Mouse (Mus musculus): Measurements from ENCODE around the gene Ptpru. TPM values are rescaled to one million over a fixed set of nuclear protein-coding genes. Genes with fewer than 3 reads are reported as not detected.
A peak's percentile ranks its signal among the peaks of the same experiment; 100 is the strongest.

Gene Ptpru
- 1 to 10 TPM; 2.8 to 7.4 TPM for total RNA-seq (2021)

DNA sequence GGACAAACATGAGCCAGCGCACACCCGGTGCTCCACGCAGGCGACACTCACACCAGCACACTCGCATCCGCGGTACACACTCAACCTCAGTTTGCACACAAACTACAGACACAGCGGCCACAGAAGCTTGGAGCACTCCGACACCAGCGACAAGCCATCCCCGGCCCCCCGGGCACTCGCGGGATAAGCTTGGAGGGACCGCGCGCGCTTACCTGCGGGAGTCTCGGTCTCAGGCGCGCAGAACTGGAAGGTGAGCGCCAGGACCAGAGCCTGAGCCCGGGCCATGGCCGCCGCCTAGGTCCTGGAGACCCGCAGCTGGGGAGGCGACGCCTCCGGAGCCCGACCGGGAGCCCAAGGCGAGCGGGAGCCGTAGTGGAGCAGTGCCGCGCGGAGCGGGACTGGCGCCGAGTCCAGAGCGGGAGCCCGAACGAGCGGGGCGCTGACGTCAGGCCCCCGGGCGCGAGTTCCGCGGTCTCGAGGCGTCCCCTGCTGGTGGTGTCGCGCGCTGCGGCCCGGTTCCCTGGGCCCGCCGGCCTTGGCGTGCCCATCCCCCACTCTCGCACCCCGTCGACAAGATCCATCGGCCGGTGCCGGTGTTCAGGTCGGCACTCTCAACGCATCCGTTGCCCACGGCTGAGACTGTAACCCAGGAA lies at the start of gene Ptpru:
Gene Ptpru (minus strand): TSS at position 417 of the 653 bp plus-strand sequence.
- intact Hi-C loops (cut with DNase I) = loop anchor here (2.0 to 5.0 kb wide), 4 partner anchors 115 to 877 kb away; no protein-coding TSS in a partner anchor
- DNase-seq (ENCODE audit: low spot score) = peak; percentile 76

DNA sequence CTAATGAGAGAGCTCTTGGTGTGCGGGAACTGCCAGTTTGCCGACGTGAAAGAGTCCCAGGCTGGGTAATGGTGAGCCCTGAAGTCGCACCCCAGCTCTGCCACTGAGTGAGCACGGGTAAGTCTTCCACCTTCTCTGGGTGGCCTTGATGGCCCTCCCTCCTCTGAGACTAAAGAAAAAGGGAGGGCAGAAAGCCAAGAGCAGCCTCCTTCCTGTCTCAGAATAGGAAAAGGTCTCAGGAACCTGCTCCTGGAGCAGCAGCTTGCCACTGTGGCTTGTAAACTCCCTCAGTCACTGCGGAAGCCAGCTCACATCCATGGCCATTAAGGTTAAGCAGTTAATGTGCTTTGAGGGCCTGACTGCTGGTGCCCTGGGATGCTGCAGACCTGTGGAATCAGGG lies 47.3 kb upstream of the Ptpru start:
- no peak for DNase-seq (ENCODE audit: low spot score)
- intact Hi-C loops (cut with DNase I) = no loop called here

- no peak for DNase-seq (ENCODE audit: low spot score)
- intact Hi-C loops (cut with DNase I) = no loop called here
Measured at GRCm38 (mm10) chr4:131883571-131883970, 45.5 kb upstream of the Ptpru start.

- intact Hi-C loops (cut with DNase I) = no loop called here
- no peak for DNase-seq (ENCODE audit: low spot score)
Measured at GRCm38 (mm10) chr4:131881306-131881705, 43.2 kb upstream of the Ptpru start.

DNA sequence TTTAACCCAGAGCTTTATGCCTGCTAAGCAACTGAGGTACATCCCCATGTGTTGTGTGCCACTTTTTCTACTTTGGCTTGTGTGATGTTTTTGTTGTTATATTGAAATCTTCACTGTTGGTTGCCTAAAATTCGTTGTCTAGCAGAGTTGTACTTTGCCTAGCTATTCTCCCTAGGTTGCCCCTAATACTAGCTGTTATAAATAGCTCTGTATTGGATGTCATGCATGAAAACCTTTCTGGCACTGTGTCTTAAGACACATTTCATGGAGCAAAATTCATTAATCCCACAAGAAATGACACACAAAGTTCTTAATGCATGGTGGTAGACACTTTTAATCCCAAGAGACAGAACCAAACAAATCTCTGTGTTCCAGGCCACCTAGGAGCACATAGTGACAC lies 41.6 kb upstream of the Ptpru start:
- intact Hi-C loops (cut with DNase I) = no loop called here
- DNase-seq (ENCODE audit: low spot score) = no peak

- no peak for DNase-seq (ENCODE audit: low spot score)
- intact Hi-C loops (cut with DNase I) = no loop called here
Measured at GRCm38 (mm10) chr4:131876836-131877235, 38.7 kb upstream of the Ptpru start.

GRCm38 (mm10) chr4:131875242-131875641 lies 37.2 kb upstream of the Ptpru start:
- intact Hi-C loops (cut with DNase I) = no loop called here

DNA sequence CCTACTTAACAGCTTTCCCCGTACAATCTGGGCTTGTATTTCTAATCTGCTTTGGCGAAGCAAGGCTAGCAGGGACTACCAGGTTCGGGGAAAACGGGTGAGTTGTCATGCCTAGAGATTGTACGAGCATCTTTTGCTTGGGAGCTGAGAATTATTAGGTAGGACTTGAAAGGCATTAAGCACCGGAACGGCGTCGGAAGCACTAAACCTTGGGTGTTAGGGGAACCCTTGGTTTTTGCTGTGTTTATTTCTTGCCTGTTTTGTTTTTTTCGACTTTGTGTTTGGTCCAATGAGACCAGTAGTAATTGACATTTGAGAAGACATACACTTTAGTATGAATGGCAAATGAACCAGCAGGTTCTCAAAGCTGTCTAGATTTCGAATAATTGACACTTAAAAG lies 36.5 kb upstream of the Ptpru start:
- intact Hi-C loops (cut with DNase I) = no loop called here
- DNase-seq (ENCODE audit: low spot score) = no peak

More at GRCm38 (mm10) chr4:131875242-131875641, 37.2 kb upstream of the Ptpru start:
- DNase-seq (ENCODE audit: low spot score) = no peak

DNA sequence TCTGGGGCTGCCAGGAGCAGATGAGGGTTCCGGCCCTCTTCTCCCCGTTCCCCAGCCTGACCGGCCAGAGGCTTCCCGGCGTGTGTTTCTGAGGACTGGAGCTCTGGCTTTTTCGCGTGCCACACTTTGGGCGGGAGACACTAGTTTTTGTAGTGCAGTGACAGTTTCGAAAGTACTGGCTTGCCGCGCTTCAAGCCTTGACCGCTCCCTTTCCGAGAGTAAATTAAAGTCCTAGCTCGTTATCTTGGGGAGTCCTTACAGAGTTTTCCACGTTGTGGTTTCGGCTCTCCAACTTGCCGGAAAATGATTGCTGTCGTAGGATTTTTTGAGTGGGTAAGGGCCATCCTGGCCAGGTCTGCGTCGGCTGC lies 36.1 kb upstream of the Ptpru start:
- no peak for DNase-seq (ENCODE audit: low spot score)
- intact Hi-C loops (cut with DNase I) = no loop called here

DNA sequence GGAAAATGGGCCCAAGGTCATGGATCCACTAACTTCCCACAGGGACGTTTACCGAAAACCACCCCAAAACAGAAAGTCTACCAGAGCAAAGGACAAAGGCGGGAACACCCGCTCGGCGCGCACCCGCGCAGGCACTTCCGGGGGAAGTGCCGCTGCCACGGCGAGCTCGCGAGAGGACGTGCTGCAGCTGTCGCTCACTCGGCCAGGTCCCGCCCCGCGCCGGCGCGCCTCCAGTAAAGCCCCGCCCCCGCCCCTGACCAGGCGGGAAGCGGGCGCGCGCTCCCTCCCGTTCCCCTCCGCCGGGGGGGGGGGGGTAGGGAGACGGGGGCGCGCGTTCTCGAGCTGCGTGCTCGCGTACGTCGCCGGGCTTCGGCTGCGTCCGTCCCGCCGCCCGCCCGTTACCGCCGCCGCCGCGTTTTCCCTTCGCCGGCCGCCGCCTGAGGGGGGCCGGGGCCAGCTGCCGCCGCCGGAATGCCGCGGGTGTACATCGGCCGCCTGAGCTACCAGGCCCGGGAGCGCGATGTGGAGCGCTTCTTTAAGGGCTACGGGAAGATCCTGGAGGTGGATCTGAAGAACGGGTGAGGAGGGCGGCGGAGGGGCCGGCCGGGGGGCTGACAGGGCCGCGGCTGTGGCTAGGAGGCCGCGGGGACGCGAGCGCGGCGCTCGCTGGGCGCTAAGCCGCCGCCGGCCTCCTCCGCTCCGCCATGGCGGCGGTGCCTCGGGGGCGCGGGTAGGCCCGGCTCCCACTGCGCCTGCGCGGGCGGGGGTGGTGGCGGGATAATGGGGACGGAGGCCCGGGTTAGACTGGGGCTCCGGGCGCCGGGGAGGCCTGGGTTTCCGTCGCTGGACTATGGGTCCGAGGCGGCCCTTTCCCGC lies 35.4 kb upstream of the Ptpru start, which contains the start of gene Srsf4:
Gene Srsf4 (plus strand): TSS at position 325 of the 876 bp plus-strand sequence.
- peak; percentile 88 for DNase-seq (ENCODE audit: low spot score)
- intact Hi-C loops (cut with DNase I) = no loop called here

DNA sequence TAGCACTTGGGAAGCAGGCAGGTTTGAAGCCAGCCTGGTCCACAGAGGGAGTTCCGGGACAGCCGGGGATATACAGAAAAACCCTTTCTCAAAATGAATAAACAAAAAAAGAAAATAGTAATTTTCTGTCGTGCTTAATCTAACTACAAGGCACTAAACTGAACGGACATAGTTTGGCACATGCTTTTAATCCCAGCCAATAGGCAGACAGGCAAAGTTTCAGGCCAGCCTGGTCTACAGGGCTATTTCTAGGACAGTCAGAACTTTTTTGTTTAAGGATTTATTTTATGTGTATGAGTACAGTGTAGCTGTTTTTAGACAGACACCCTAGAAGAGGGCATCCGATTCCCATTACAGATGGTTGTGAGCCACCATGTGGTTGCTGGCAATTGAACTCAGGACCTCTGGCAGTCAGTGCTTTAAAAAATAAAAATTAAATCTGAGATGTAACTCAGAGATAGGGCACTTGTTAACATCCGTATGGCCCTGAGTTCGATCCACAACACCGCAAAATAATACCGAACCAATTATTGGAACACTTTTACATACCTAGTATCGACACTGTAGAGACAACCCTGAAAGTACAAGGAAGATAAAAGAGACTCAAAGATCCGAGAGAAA lies 34.7 kb upstream of the Ptpru start:
- DNase-seq (ENCODE audit: low spot score) = no peak
- intact Hi-C loops (cut with DNase I) = no loop called here

GRCm38 (mm10) chr4:131861341-131861739 lies 23.3 kb upstream of the Ptpru start:
- DNase-seq (ENCODE audit: low spot score) = no peak
- intact Hi-C loops (cut with DNase I) = loop anchor here (5.0 kb wide), 1 partner anchor 116 kb away; no protein-coding TSS in a partner anchor

DNA sequence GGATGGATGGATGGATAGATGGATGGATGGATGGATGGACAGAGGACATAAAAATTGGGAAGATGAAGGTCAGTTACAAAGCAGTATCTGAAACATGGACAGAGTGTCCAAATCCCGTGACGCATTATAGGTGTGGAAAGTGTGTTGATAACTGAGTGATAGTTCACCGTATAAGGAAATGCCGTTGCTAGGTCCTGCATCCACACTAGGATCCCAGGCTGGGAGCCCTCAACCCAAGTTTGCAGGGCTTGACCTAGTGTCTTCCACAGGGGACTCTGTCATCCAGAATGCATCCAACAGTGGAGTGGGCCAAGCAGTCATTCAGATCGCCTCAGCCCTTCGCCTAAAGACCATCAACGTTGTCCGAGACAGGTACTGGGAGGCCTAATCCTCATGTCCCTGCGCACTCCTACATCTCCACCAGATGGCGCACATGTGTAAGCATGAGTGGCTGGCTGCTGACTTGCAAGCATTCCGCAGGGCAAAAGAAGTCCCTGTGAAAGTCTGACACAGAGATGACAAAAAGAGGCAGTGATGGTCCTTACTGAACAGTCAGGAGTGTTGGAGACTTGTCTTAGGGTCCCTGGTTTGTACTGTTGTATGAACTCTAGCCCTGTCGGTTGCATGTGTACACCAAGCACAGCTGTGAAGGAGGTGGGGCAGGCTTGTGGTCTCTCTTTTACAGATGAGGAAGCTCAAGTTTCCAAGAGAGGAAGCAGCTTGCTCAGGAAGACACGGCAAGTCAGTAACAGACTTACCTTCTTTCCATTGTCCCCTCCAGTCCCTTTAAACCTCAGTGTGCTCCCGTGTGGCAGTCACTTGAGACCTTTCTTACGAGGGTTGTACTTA lies 22.6 kb upstream of the Ptpru start:
- intact Hi-C loops (cut with DNase I) = loop anchor here (1.0 to 5.0 kb wide), 2 partner anchors 117 to 219 kb away; no protein-coding TSS in a partner anchor
- peak; percentile 56 for DNase-seq (ENCODE audit: low spot score)

GRCm38 (mm10) chr4:131854950-131855349 lies 16.9 kb upstream of the Ptpru start:
- no peak for DNase-seq (ENCODE audit: low spot score)
- intact Hi-C loops (cut with DNase I) = no loop called here

- DNase-seq (ENCODE audit: low spot score) = peak; percentile 44
- intact Hi-C loops (cut with DNase I) = no loop called here
Measured at GRCm38 (mm10) chr4:131849986-131850638, 12.0 kb upstream of the Ptpru start.

DNA sequence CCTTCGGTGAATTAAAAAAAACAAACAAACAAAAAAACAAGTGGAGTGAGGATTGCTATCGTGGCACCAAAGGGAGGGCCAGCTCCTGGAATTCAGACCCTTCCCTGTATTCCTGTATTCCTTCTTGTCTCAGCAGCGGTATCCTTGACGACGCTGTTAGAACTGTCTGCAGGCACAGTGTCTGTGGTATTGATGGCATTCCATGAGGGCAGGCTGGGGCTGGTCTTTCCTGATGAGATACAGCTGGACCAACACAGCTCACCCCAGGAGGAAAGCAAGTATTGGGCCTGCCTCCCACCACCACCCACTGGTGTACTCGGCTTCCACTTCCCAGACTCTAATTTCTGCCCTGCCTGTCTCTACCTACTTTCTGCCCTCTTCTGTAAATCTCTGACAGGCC lies 10.0 kb upstream of the Ptpru start:
- DNase-seq (ENCODE audit: low spot score) = no peak
- intact Hi-C loops (cut with DNase I) = no loop called here

GRCm38 (mm10) chr4:131845991-131846778 lies 8.1 kb upstream of the Ptpru start:
- intact Hi-C loops (cut with DNase I) = no loop called here
- no peak for DNase-seq (ENCODE audit: low spot score)

GRCm38 (mm10) chr4:131843290-131843743 lies 5.2 kb upstream of the Ptpru start, which contains the start of gene Mecr:
TSS of gene Mecr (plus strand) at chr4:131843470.
- DNase-seq (ENCODE audit: low spot score) = peak; percentile 82
- intact Hi-C loops (cut with DNase I) = loop anchor here (5.0 kb wide), 1 partner anchor 601 kb away; no protein-coding TSS in a partner anchor

All from heart, postnatal 25 days (tissue).